Mouse (Mus musculus) erythroblast, embryonic 14.5 days (primary cell): ENCODE data around the gene Kmt2d.
"Not testable (repeated sequence)": the region's sequence is repeated elsewhere in the genome, so short reads cannot be mapped to it uniquely, and the experiment has no call there.

ENCODE experiments used
- GATA1 ChIP-seq: IDR thresholded peaks from 2 replicates; pipeline ENCODE4 v1.6.1; 2012; ENCODE audit warnings: low read length, inconsistent platforms, mixed read lengths
- TAL1 ChIP-seq: IDR thresholded peaks from 3 replicates; pipeline ENCODE4 v1.6.1; 2012; ENCODE audit warnings: low read length, inconsistent platforms, mixed read lengths

DNA sequence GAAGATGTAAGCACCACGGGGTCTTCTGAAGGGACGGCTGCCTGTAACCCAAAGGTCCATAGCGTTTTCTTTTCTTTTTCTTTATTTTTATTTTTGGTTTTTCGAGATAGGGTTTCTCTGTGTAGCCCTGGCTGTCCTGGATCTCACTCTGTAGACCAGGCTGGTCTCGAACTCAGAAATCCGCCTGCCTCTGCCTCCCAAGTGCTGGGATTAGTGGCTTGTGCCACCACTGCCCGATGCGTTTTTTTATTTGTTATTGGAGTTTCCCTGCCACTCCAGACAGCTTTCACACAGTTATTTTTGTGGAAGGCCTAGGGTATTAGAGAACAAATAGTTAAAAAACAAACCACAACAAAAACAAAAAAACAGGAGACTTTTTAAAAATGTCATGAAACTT, 47.5 kb upstream of the Kmt2d start:
- not testable (repeated sequence) for TF ChIP-seq TAL1, GATA1
